Mouse (Mus musculus): Measurements from ENCODE around the gene Tldc2. TPM values are rescaled to one million over a fixed set of nuclear protein-coding genes. Genes with fewer than 3 reads are reported as not detected.
A peak's percentile ranks its signal among the peaks of the same experiment; 100 is the strongest.

Tldc2 gene
- total RNA-seq, 2 experiments from 2014 or later, result not detected

DNA sequence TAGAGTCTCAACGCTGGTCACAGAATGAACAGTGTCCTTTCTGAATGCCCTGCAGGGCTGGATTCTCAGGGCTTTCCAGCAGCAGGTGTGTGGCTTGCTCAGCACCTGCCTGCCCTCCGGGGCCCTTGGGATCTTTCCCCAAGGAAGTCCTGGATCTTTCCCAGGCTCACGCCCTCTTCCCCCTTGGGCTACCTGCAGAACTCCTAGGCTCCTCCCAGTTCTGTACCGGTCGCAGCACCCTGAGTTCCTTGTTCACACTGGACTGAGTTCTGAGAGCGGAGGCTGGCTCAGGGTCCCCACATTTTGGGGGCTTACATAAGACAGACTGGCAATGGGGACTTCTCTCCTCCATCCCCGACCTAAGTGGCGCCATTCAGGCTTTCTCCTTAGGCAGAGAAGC, 27.7 kb upstream of the Tldc2 start:
- no peak for DNase-seq (ENCODE audit: low spot score in 2 of 2)
- intact Hi-C loops (cut with DNase I), result no loop called here

DNA sequence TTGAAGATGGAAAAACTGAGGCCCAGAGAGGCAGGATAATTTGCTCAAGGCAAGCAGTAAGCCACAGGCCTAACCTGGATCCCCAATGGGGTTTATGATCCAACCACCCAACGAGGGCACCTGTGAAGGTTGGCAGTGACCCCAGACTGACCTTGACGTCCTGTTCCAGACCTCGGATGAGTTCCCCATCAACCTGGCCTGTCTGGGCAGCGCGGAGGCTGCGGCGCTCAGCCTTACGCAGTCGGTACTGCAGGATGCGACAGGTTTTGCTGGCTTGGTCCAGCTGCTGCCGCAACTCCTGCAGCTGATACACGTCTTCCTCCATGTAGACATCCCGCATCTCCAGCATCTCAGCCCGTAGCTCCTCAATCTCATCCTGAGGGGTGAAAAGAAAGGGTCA, 26.8 kb upstream of the Tldc2 start:
- intact Hi-C loops (cut with DNase I), result no loop called here
- no peak for DNase-seq (ENCODE audit: low spot score in 2 of 2)

DNA sequence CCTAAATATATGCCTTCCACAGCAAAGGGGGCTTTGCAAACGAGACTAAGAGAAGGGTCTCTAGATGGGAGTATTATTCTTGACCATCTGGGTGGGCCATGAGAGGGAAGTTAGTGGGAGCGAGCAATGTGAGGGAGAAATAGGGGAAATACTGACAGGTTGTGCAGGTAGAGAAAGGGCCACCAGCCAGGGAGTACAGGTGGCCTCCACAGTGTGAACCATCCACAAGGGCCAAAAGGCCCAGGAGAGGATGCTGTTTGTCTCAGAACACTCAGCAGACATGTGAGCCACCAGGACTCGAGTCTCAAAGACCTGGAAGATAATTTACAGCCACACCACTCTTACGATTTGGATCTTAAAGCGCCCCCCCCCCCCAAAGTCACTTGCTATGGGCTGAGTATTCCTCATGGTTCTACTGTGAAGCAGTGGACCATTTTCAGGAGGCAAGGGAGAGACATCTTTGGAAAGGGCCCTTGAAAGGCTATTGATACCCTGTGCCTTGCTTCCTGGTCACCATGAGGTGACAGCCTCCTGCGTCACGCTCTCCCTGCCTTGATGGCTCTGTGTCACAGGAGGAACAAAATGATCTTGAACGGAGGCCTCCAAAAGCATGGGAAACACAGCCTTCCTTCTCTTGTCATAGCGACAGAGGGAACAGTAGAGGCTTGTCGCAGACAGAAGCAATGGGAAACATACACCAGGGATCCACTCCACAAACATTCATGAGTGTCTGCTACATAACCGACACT, 26.1 kb upstream of the Tldc2 start:
- intact Hi-C loops (cut with DNase I), result no loop called here
- DNase-seq (ENCODE audit: low spot score in 2 of 2), result no peak

DNA sequence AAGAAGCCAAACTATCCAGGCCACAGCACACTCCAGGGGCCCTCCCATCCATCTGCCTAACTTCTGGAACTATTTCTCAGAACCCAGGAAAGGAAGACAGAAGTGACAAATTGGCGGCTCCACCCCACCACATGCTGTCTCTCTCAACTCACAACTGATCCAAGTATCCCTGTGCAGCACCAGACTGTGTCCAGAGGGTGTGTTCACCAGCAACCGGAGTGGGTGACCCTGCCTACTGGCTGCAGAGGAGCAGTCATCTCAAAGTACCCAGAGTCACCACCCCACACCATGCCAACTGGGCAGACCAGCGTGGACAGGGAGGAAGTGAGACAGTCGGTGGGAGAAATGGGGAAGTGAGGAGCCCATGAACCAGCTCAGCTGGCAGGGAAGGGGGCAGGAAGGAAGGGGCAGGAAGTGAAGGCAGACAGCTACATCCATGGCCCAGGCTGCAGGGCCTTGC, 23.6 kb upstream of the Tldc2 start:
- DNase-seq (ENCODE audit: low spot score in 2 of 2), result peak in 1 of 2 experiments; percentile 33
- intact Hi-C loops (cut with DNase I), result no loop called here

DNA sequence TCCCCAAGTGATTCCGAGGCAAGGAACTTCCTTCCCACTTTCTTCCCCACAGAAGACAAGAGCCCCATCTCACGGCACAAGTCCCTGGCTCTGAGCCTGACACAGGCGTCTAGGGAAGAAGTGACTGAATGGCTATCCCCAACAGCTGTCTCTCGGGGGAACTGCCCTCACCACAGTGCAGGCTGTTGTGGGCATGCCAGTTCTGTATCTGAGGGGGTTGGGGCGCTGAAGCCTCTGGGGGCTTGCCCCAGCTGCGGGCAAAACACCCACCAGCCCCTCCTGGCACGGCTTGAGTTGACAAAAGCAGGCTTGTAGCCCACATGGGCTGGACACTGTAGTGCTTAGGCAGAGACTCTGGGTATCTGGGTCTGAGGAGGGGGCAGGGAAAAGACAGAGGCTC, 22.7 kb upstream of the Tldc2 start:
- DNase-seq (ENCODE audit: low spot score in 2 of 2), result no peak

DNA sequence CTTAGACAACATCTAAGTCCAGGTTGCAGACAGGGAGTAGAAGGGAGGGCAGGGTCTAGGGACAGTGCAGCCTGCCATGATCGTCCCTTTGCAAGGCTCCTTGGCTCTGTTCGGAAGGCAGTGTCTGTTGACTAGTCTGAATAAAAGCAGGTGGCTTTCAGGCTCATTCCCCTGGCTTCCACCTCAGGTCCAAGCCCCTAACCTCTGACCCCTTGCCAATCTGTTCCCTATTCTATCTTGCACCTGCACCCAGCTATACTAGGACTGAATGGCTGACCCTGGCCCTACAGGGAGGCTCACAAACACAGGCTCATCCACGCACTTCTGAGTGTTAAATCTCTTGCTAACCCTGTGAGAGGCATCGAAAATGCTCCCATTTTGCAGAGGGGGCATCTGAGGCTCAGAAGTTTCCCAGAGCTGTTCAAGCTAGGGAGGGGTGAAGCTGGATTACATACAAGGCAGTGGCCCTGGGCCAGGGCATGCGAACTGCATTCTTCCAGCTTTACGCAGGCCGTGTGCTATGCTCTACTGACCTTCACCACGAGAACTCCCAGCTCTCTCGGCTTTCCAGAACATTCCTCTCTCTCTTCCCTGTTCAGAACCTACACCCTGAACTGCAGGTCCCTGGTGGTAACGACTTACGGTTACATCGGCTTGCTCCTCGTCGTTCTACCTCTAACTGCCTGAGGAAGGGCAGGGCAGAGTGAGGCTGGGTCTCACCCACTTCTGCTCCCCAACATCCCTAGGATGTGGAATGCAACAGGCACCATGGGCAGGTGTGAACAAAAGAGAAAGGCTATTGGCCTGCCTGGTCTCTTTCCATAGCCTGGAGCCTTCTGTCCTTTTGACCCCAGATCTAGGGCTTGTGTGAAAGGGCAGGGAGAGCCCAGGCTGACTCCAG, 21.6 kb upstream of the Tldc2 start:
- intact Hi-C loops (cut with DNase I), result no loop called here
- DNase-seq (ENCODE audit: low spot score in 2 of 2), result no peak

More for the DNA sequence above, 22.7 kb upstream of the Tldc2 start:
- intact Hi-C loops (cut with DNase I), result no loop called here

DNA sequence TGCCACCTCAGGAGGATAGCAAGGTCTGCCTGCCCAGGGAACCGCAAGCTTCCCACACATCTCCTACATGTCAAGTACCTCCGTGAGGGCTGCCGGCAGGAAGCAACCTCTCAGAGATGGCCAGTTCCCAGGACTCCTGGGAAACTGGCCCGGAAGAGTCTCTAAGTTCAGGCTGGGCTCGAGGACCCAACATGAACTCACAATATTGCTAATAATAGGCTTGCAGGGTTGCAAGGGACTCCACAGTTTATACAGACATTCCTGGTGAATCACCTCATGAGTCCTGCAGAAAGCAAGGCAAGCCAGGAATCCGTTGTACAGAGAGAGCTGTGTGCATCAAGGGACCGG, 21.0 kb upstream of the Tldc2 start:
- intact Hi-C loops (cut with DNase I), result no loop called here
- DNase-seq (ENCODE audit: low spot score in 2 of 2), result no peak

- intact Hi-C loops (cut with DNase I), result no loop called here
- no peak for DNase-seq (ENCODE audit: low spot score in 2 of 2)
Measured at GRCm38 (mm10) chr2:157066731-157067430, 20.0 kb upstream of the Tldc2 start.

DNA sequence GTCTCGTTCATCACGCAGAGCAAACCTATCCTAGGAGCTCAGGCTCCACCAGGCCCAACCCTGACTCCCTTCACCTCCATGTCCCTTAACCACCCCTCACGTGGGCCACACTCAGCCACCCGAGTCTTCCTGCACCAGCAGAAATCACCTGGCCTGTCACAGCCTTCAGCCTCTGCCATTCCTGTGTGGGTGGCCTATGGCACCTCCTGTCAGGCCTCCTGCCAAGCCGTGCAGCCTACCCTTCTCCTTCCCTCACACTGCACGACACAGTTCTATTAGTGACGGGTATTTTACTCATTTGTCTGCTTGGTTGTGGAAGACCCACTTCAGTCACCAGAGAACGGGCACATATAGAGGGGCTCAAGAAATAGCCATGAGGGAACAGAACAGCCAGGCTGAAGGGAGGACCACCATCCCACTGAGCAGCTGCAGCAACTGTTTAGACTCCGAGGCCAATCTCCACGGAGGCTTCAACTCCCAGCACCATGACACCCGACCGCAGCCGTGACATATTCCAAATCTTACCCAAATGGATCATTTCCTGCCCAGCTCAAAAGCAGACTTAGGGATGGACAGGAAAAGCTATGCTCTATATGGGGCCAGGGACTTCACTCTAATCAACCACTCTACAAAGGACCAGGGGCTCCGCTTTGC, 18.0 kb upstream of the Tldc2 start:
- intact Hi-C loops (cut with DNase I), result no loop called here
- no peak for DNase-seq (ENCODE audit: low spot score in 2 of 2)

DNA sequence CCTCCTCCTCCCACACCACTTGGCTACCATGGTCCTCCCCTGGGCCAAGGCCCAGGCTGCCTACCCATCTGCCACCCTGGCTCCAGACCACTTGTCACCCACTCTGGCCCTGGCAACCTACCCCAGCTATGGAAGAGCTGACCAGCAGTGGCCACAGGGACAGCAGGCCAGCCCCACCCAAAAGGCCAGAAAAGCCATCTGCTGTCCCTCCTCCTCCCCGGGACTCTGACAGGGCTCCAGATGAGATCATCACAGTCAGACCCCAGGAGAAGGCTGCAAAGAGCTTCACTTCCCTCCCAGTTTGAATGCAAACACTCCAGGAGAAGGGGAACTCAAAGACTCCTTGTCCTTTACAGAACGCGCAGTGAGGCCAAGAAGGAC, 17.5 kb upstream of the Tldc2 start:
- intact Hi-C loops (cut with DNase I), result no loop called here

DNA sequence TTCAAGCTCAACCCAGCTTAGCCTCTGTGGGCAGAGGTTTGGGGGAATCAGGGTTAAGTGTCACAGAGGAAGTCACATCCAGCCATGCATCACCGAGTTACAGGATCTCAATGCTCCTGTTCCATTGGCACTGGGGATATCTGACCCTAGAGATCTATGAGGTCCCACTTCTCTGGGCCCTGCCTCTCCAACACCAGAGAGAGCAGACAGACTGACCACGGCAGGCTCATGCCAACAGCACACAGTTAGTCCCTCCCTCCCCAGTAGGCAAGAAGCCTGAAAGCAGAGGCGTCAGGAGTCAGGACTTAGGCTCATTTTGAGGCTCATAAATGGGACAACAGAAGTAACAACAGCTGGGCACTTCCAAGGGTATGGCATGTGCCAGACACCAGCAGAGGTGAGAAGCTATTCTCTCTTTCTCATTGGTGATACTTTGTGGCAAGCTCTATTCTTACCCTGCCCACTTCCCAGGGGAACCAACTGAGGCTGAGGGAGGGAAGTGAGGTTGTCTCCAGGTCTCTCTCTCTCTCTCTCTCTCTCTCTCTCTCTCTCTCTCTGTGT, 17.0 kb upstream of the Tldc2 start:
- DNase-seq (ENCODE audit: low spot score in 2 of 2), result no peak
- intact Hi-C loops (cut with DNase I), result no loop called here

More for the DNA sequence above, 17.5 kb upstream of the Tldc2 start:
- no peak for DNase-seq (ENCODE audit: low spot score in 2 of 2)

DNA sequence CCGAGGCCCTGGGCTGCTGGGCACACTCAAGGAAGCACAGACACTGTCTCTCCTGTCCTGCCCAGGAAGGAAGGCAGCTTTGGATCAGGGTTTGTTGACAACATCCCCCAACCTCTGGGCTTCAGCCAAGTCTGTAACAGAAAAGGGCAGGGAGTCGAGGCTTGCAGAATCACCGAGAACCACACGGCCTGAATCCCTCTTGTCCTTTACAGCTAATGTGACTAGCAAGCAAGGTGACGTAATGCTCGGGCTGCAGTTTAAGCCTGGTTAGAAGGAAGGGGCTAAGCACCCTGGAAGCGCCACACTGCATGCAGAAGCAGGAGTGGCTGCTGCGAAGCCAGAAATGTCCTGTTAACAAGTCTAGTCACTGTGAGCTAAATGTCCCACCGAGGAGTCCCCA, 16.5 kb upstream of the Tldc2 start:
- intact Hi-C loops (cut with DNase I), result no loop called here

GRCm38 (mm10) chr2:157071556-157071955, 15.3 kb upstream of the Tldc2 start:
- DNase-seq (ENCODE audit: low spot score in 2 of 2), result no peak
- intact Hi-C loops (cut with DNase I), result no loop called here

More for the DNA sequence above, 16.5 kb upstream of the Tldc2 start:
- no peak for DNase-seq (ENCODE audit: low spot score in 2 of 2)

GRCm38 (mm10) chr2:157072316-157072990, 14.4 kb upstream of the Tldc2 start:
- intact Hi-C loops (cut with DNase I), result no loop called here
- DNase-seq (ENCODE audit: low spot score in 2 of 2), result no peak

GRCm38 (mm10) chr2:157073378-157074052, 13.3 kb upstream of the Tldc2 start:
- no peak for DNase-seq (ENCODE audit: low spot score in 2 of 2)
- intact Hi-C loops (cut with DNase I), result no loop called here

GRCm38 (mm10) chr2:157074186-157074724, 12.6 kb upstream of the Tldc2 start:
- DNase-seq (ENCODE audit: low spot score in 2 of 2), result no peak
- intact Hi-C loops (cut with DNase I), result no loop called here

DNA sequence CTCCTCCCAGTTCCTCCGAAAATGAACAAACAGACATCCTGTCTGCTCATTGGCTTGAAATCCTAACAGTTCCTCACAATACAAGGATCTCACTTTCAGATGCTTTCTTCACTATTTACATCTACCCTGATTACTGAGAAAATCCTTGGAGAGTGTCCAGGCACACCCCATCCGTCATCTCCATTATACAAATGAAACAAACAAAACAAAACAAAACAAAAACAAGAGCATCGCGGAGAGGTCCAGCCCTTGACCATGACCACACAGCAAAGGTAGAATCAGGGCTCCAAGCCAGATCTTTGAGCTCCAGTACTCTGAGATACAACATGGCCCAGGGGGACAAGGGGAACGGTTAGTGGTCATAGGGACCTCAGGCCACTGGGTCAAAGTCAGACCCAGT, 12.1 kb upstream of the Tldc2 start:
- no peak for DNase-seq (ENCODE audit: low spot score in 2 of 2)
- intact Hi-C loops (cut with DNase I), result no loop called here

DNA sequence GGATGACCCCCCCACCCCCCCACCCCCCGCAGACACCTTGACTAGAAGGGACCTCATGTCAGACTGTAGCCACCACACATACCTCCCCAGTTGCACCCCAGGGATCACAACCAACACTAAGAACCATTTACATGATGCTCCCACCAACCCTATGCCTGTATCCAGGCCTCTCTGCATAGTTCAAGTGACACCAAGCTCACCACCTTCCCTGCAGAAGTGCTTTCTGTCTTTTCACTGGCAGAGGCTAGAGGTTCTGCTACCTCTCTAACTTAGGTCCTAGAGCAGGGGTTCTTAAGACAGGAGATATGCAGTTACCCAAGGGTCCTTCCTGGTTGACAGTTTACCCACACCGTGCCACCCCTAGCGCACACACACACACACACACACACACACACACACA, 11.6 kb upstream of the Tldc2 start:
- no peak for DNase-seq (ENCODE audit: low spot score in 2 of 2)
- intact Hi-C loops (cut with DNase I), result no loop called here

Measured in left cerebral cortex, postnatal 36 days (tissue).